Mouse (Mus musculus) stomach, postnatal 0 days (tissue): ENCODE results near the gene Nrip1. TPM values are rescaled to one million over a fixed set of nuclear protein-coding genes. Genes with fewer than 3 reads are reported as not detected.

Source experiments
- ATAC-seq: fragments of 200-750 bp; cut with Nextera tagmentation; 2 replicates; pipeline ENCODE4 v1.8.0; 2017; ENCODE audit not compliant: low FRiP score, low TSS enrichment
- DNase-seq: peaks from one replicate; pipeline ENCODE4 v3.0.0-alpha.2; 2016; ENCODE audit warnings: low spot score
- H3K27ac ChIP-seq: fragments of 300-500 bp; sonication (generic); replicated peaks from 2 replicates; pipeline ENCODE4 v1.5.1; 2014; ENCODE audit warnings: mild to moderate bottlenecking, control low read depth
- H3K27me3 ChIP-seq: fragments of 300-500 bp; sonication (generic); 2 replicates; pipeline ENCODE4 v1.6.1; 2014; ENCODE audit warnings: low read length; ENCODE audit not compliant: control insufficient read depth, insufficient read depth
- H3K36me3 ChIP-seq: fragments of 300-500 bp; sonication (generic); 2 replicates; pipeline ENCODE4 v1.6.1; 2014; ENCODE audit warnings: low read length, mixed read lengths; ENCODE audit not compliant: control insufficient read depth, insufficient read depth
- H3K4me1 ChIP-seq: fragments of 300-500 bp; sonication (generic); replicated peaks from 2 replicates; pipeline ENCODE4 v1.6.1; 2014; ENCODE audit warnings: antibody characterized with exemption; ENCODE audit not compliant: control insufficient read depth, insufficient read depth
- H3K4me2 ChIP-seq: fragments of 300-500 bp; sonication (generic); replicated peaks from 2 replicates; pipeline ENCODE4 v1.6.1; 2014; ENCODE audit warnings: low read depth, mild to moderate bottlenecking, control low read depth, moderate library complexity
- H3K4me3 ChIP-seq: fragments of 300-500 bp; sonication (generic); 2 replicates; pipeline ENCODE4 v1.5.1; 2014; ENCODE audit warnings: low read depth, low read length, control low read depth
- H3K9ac ChIP-seq: fragments of 300-500 bp; sonication (generic); 2 replicates; pipeline ENCODE4 v1.6.1; 2014; ENCODE audit warnings: mild to moderate bottlenecking, low read length, control low read depth, mixed read lengths
- H3K9me3 ChIP-seq: fragments of 300-500 bp; sonication (generic); 2 replicates; pipeline ENCODE4 v1.6.1; 2016; ENCODE audit warnings: low read length; ENCODE audit not compliant: control insufficient read depth
- CTCF ChIP-seq: IDR thresholded peaks from 2 replicates; pipeline ENCODE4 v1.5.1; 2016; ENCODE audit warnings: antibody characterized with exemption, low read depth, mild to moderate bottlenecking, moderate library complexity
- EP300 ChIP-seq: optimal IDR thresholded peaks from 2 replicates; pipeline ENCODE3; 2016; ENCODE audit warnings: antibody characterized with exemption
- WGBS: fragments of 180-500 bp; shearing (Covaris S2); extraction: QIAGEN DNeasy Blood & Tissue Kit; methylation state at CpG from one replicate; pipeline ENCODE4 v1.1.7; 2014; 5-methylcytosine and 5-hydroxymethylcytosine counted together
- polyA plus RNA-seq: library from polyadenylated mRNA; unstranded; fragments of >200 nt; fragmentation: Nextera tagmentation; extraction: Ambion mirVana; gene quantifications from 2 replicates; pipeline ENCODE4 v1.2.1, GENCODE M21; 2015

The Nrip1 gene
- polyA plus RNA-seq, 1 experiment from 2014 or later, result 13.0 TPM

DNA sequence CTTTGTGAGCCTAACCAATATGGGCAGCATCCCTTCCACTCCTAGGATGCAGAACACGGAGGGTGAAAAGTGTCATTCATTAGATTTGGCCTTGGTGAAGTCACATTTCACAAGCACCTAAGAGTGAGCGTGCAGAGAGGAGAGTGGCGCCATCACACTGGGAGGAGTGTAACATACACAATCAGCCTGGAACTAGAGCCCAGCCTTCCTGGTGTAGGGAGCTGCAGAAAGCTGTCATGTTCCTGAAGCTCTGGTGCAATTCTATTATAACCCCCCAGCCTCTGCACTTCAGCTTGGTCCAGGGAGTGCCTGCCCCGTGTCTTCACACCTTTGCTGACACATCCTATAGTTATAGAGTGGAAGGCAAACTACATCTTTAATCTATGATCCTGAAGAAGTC lies 67.2 kb downstream of the Nrip1 start:
- Histone ChIP-seq H3K36me3 (0 out of 2 replicates have a peak, but pooled peaks cover 2% of the 10 kb centered on the region), H3K27me3 (no peaks in the 10 kb centered on the region), H3K9ac (no peak overlapping the region), H3K4me2 (no peak overlapping the region), H3K4me3 (no peak overlapping the region), H3K4me1 (no peaks in the 10 kb centered on the region), H3K27ac (no peak overlapping the region), H3K9me3 (no peaks in the 10 kb centered on the region)
- TF ChIP-seq CTCF (no peak), EP300 (no peak)
- WGBS, result 91% methylated on average over 4 of the region's 4 CpGs
- ATAC-seq, result no peak
- DNase-seq, result no peak

DNA sequence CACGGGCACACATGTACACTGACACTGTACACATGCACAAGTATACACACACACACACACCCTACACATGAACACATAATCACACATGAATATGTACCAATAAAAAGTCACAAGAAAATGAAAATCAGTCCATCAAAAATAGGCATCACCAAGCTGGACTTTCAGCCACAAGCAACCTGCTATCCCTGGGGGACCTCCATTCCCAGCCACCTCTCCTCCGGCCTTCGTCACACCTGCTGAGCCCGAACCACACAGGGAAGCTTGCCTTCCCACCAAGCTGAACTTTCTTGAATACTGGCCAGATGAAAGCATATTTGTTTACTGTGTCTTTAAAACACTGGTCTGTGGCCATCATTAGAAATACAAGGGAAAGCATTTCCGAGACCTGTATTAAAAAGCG lies 70.2 kb downstream of the Nrip1 start:
- 87% methylated on average over 6 of the region's 6 CpGs for WGBS

DNA sequence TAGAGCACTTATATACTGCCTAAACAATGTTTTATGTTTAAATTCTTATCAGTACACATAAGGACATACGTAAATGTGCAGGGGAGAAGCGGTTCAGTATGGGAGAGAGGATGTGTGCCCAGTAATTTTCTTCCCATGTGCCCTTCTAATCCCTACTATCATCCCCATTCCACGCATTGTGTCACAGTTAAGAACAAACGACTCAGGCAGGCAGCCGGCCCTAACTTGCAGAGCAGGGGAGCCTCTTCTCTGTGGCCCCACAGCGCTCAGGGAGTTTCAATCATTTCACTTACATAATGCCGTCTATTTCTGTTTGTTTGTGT lies 71.9 kb downstream of the Nrip1 start:
- no peaks in the 10 kb centered on the region for H3K27me3 ChIP-seq
- no peak for TF ChIP-seq CTCF
- TF ChIP-seq EP300, result no peak
- no peak for ATAC-seq
- DNase-seq, result no peak
- WGBS, result 29% methylated on average over 7 of the region's 7 CpGs
- H3K4me2 ChIP-seq, result no peak overlapping the region
- H3K4me1 ChIP-seq, result peaks cover 5% of the 10 kb centered on the region; the same call in 1 of the 2 replicates
- H3K27ac ChIP-seq, result no peak overlapping the region
- H3K9ac ChIP-seq, result no peak overlapping the region
- H3K36me3 ChIP-seq, result no peaks in the 10 kb centered on the region
- H3K9me3 ChIP-seq, result no peaks in the 10 kb centered on the region
- no peak overlapping the region for H3K4me3 ChIP-seq

More for the DNA sequence above, 70.2 kb downstream of the Nrip1 start:
- no peak overlapping the region for H3K27ac ChIP-seq
- TF ChIP-seq CTCF (no peak), EP300 (no peak)
- no peaks in the 10 kb centered on the region for H3K9me3 ChIP-seq
- DNase-seq (no peak), ATAC-seq (no peak)
- no peaks in the 10 kb centered on the region for H3K36me3 ChIP-seq
- H3K4me1 ChIP-seq, result peaks cover 5% of the 10 kb centered on the region; the same call in 1 of the 2 replicates
- H3K4me3 ChIP-seq, result no peak overlapping the region
- H3K4me2 ChIP-seq, result no peak overlapping the region
- H3K27me3 ChIP-seq, result no peaks in the 10 kb centered on the region
- H3K9ac ChIP-seq, result no peak overlapping the region

DNA sequence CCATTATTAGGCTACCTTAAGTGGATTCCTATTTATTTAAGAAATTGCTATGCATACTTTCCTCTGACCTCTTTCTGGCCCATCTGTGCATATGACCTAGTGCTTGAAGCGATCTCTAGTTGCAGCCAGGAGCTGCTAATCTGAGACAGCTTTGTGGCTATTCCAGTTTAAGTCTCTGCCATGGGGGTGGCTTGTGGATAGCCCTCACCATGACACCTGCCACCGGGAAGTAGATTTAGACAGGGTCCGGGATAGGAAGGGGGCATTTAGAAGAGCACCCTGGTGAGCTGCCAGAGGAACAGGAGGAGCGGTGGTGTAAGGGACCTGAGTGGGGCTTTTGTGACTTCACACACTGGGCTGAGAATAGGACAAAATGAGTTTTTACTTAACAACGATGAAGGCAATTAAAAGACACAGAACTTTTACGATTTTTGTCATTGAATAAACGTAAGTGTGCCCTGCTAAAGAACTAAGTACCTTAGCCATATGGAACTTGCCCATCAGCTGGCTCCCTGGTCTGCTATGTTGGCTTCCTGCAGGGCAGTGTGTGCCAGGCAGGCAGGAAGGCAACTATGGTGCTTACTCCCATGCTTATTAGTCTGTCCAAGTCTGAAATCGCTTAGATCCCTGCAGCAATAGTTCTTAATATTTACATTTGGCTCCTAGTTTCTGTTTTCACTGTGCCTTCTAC lies 72.4 kb downstream of the Nrip1 start:
- Histone ChIP-seq H3K4me3 (no peak overlapping the region), H3K36me3 (no peaks in the 10 kb centered on the region), H3K27ac (no peak overlapping the region), H3K9me3 (no peaks in the 10 kb centered on the region), H3K27me3 (no peaks in the 10 kb centered on the region), H3K4me1 (peaks cover 7% of the 10 kb centered on the region; the same call in 1 of the 2 replicates), H3K9ac (no peak overlapping the region), H3K4me2 (no peak overlapping the region)
- 63% methylated on average over 8 of the region's 8 CpGs for WGBS
- no peak for TF ChIP-seq CTCF
- no peak for TF ChIP-seq EP300
- DNase-seq (no peak), ATAC-seq (no peak)

DNA sequence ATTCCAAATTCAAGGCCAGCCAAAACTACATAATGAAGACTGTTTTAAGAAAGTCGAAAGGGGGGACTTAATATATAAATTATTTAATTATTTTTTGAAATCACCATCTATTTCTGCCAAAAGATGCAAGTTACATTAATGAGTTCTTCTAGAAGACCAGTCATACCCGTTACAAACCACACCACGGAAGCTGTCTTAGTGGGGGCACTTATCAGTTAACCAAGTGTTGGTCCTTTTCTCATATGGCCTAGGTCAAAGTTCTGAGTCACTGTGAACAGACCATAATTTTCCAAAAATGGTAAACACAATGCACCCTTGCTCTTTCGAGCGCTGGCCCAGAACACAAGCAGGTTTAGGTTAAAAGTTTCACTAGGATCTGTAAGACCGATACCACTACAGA lies 73.2 kb downstream of the Nrip1 start:
- Histone ChIP-seq H3K27me3 (no peaks in the 10 kb centered on the region), H3K9me3 (no peaks in the 10 kb centered on the region), H3K36me3 (no peaks in the 10 kb centered on the region), H3K27ac (no peak overlapping the region), H3K4me2 (no peak overlapping the region), H3K4me3 (no peak overlapping the region), H3K9ac (no peak overlapping the region), H3K4me1 (peaks cover 7% of the 10 kb centered on the region; the same call in 1 of the 2 replicates)
- WGBS, result 92% methylated on average over 6 of the region's 6 CpGs
- no peak for DNase-seq
- ATAC-seq, result no peak
- TF ChIP-seq EP300 (no peak), CTCF (no peak)

DNA sequence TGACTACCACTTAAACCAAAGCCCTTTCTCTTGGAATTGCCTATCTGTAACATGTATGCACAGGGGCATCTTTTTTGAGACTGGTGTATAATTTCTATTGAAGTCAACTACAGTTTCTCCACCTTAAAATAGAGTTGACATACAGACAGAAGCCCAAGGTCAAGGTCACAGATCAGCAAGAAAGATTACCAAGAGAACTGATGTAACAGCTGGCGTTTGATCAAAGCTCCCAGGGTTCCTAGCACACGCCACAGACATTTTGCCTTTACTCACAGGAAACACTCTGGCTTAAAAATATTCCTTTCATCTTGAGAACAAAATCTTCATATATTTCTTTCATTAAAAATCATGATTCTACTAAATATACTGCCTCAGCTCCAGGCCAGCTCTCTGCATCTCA lies 74.1 kb downstream of the Nrip1 start:
- no peak for DNase-seq
- Histone ChIP-seq H3K4me2 (no peak overlapping the region), H3K27ac (no peak overlapping the region), H3K4me3 (no peak overlapping the region), H3K9me3 (no peaks in the 10 kb centered on the region), H3K36me3 (no peaks in the 10 kb centered on the region), H3K27me3 (no peaks in the 10 kb centered on the region), H3K9ac (no peak overlapping the region), H3K4me1 (peaks cover 7% of the 10 kb centered on the region; the same call in 1 of the 2 replicates)
- 55% methylated on average over 2 of the region's 2 CpGs for WGBS
- no peak for TF ChIP-seq CTCF
- no peak for TF ChIP-seq EP300
- no peak for ATAC-seq
